Mouse (Mus musculus): Measurements from ENCODE around the gene Cst8. TPM values are rescaled to one million over a fixed set of nuclear protein-coding genes. Genes with fewer than 3 reads are reported as not detected.
"Not testable (repeated sequence)": the region's sequence is repeated elsewhere in the genome, so short reads cannot be mapped to it uniquely, and the experiment has no call there.

The Cst8 gene
- 550 and 654 TPM in 2 replicates for polyA plus RNA-seq (2012; rRNA removed)

GRCm38 (mm10) chr2:148798485-148798884 lies at the start of gene Cst8:
Gene Cst8 (plus strand): TSS chr2:148798785.
- DNase-seq (ENCODE audit: low read depth), result no peak

- no peak for DNase-seq (ENCODE audit: low read depth)
These were observed 48.5 kb upstream of the Cst8 start, which contains the start of gene Cstl1 for GRCm38 (mm10) chr2:148750058-148750457. Gene Cstl1 (plus strand): TSS chr2:148750358.

- DNase-seq (ENCODE audit: low read depth), result no peak
These were observed 46.4 kb upstream of the Cst8 start for GRCm38 (mm10) chr2:148751893-148752813.

GRCm38 (mm10) chr2:148754310-148754846 lies 44.2 kb upstream of the Cst8 start:
- no peak for DNase-seq (ENCODE audit: low read depth)

- DNase-seq (ENCODE audit: low read depth), result no peak
These were observed 34.8 kb upstream of the Cst8 start for GRCm38 (mm10) chr2:148763648-148764388.

GRCm38 (mm10) chr2:148771397-148771796 lies 27.2 kb upstream of the Cst8 start, which contains the start of gene Cst11:
Gene Cst11 (minus strand): TSS chr2:148771497.
- DNase-seq (ENCODE audit: low read depth), result not testable (repeated sequence)

GRCm38 (mm10) chr2:148781709-148782108 lies 16.9 kb upstream of the Cst8 start, which contains the start of gene 8030411F24Rik:
Gene 8030411F24Rik (plus strand): TSS chr2:148782009.
- DNase-seq (ENCODE audit: low read depth), result no peak

- no peak for DNase-seq (ENCODE audit: low read depth)
These were observed 9.4 kb upstream of the Cst8 start, which contains the start of gene Cst12 for GRCm38 (mm10) chr2:148789142-148789541. Gene Cst12 (plus strand): TSS chr2:148789361.

GRCm38 (mm10) chr2:148801491-148801921 lies 2.9 kb downstream of the Cst8 start:
- DNase-seq (ENCODE audit: low read depth), result peak; percentile 2

GRCm38 (mm10) chr2:148806696-148807095 lies 8.1 kb downstream of the Cst8 start:
- no peak for DNase-seq (ENCODE audit: low read depth)

- no peak for DNase-seq (ENCODE audit: low read depth)
These were observed 21.3 kb downstream of the Cst8 start, which contains the start of gene Cst13 for GRCm38 (mm10) chr2:148819909-148820308. Gene Cst13 (plus strand): TSS chr2:148820081.

GRCm38 (mm10) chr2:148825986-148826385 lies 27.4 kb downstream of the Cst8 start:
- DNase-seq (ENCODE audit: low read depth), result no peak

- DNase-seq (ENCODE audit: low read depth), result no peak
These were observed 36.3 kb downstream of the Cst8 start, which contains the start of gene Cst9 for GRCm38 (mm10) chr2:148834912-148835311. Gene Cst9 (plus strand): TSS chr2:148835147.

- no peak for DNase-seq (ENCODE audit: low read depth)
These were observed 39.6 kb downstream of the Cst8 start for GRCm38 (mm10) chr2:148838075-148838777.

- DNase-seq (ENCODE audit: low read depth), result no peak
These were observed 40.6 kb downstream of the Cst8 start for GRCm38 (mm10) chr2:148839224-148839623.

- DNase-seq (ENCODE audit: low read depth), result no peak
These were observed 52.7 kb downstream of the Cst8 start for GRCm38 (mm10) chr2:148851116-148851906.

Data from gonadal fat pad, adult 2 months (tissue).